Mouse (Mus musculus): ENCODE measurements around the gene Acmsd.

DNA sequence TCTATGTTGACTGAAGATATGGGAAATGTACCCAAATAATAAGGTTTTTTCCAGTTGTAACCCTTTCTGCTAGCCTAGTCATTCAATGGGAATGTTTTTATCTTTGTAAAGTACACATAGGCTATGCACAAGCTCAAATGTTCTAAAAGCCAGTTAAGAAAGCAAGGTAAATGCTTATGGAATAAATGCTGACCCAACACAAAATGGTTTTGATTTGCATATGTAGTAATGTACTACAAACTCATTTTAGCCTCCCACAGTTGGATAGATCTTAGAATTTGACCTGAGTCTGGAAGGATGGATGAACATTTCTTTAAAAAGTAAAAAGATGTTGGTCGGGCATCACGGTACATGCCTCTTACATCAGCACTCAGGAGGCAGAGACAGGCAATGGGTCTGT lies 37.5 kb downstream of the Acmsd start:
- no peak for TF ChIP-seq GATA1 (IDR thresholded peaks at IDR 0.05; ENCODE audit: borderline replicate concordance, low read length)
- no peak for TF ChIP-seq FLI1 (IDR thresholded peaks at IDR 0.05; ENCODE audit: low read length)
